Mouse (Mus musculus) megakaryocyte-erythroid progenitor cell, adult 5-6 weeks (primary cell): ENCODE data around the gene F2rl2. TPM values are rescaled to one million over a fixed set of nuclear protein-coding genes. Genes with fewer than 3 reads are reported as not detected.

Experiments
- total RNA-seq, 2 experiments: library from RNA; stranded (forward) in 1 of 2; stranded (reverse) in 1 of 2; fragments of 200-1000, 215-1000 nt in 1 of 2; fragments of >200 nt in 1 of 2; fragmentation: Nextera tagmentation in 1 of 2; gene quantifications; 2 replicates each; pipeline ENCODE4 v1.2.3; 2014 to 2017

Gene F2rl2
- total RNA-seq, 2 experiments from 2014 or later: 0.70 to 3.0 TPM

Other genes starting within 250 kb of the F2rl2 start
- not detected in 2 replicates for gene S100z, start 218.1 kb upstream of the F2rl2 start, total RNA-seq (2014; fragmentation: Nextera tagmentation)
- gene S100z, start 218.1 kb upstream of the F2rl2 start, total RNA-seq (2017): not detected in 2 replicates
- 0.66 TPM in 1 of 2 replicates, not detected in the other for gene F2rl1, start 171.6 kb upstream of the F2rl2 start, total RNA-seq (2014; fragmentation: Nextera tagmentation)
- 0.47 TPM in 1 of 2 replicates, not detected in the other for gene F2rl1, start 171.6 kb upstream of the F2rl2 start, total RNA-seq (2017)
- 25.5 and 37.9 TPM in 2 replicates for gene F2r, start 78.4 kb upstream of the F2rl2 start, total RNA-seq (2014; fragmentation: Nextera tagmentation)
- 41.8 and 85.3 TPM in 2 replicates for gene F2r, start 78.4 kb upstream of the F2rl2 start, total RNA-seq (2017)
- gene Iqgap2, start 195.1 kb downstream of the F2rl2 start, total RNA-seq (2014; fragmentation: Nextera tagmentation): 42.7 and 49.2 TPM in 2 replicates
- 91.1 and 135 TPM in 2 replicates for gene Iqgap2, start 195.1 kb downstream of the F2rl2 start, total RNA-seq (2017)